Mouse (Mus musculus) mouse embryonic stem cell (cell line): ENCODE data around the gene Pard3.

Experiments
- in situ Hi-C, 2 experiments: fragments of 300-500 bp; cut with MboI; formaldehyde crosslinking; loops; 1 replicate in 1 of 2; 3 replicates in 1 of 2; pipeline ENCODE4 v1.14.3; 2019 to 2020; ENCODE audit warnings: low sequenced_read_pairs in 2 of 2, low pct_unique_long_range_greater_than_20kb in 1 of 2, mixed read lengths in 1 of 2; ENCODE audit not compliant: unreplicated experiment in 1 of 2

Gene Pard3

DNA sequence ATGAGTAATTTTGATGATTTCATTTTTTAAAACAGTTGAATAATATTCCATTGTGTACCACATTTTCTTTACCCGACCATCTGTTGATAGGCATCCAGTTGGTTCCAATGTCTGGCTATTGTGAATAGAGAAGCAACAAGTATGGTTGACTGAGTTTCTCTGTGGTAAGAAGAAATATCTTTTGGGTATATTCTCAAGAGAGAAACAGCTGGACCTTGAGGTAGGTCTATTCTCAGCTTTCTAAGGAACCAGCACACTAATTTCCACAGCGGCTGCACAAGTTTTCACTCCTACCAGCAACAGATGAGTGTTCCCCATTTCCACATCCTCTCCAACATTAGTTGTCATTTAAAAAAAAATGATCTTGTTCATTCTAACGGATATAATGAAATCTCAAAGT lies 558.4 kb downstream of the Pard3 start:
- in situ Hi-C loops, result loop anchor here in 1 of 2 experiments (25.0 kb wide), 1 partner anchor 740 kb away; the partner anchor contains the start of gene Nrp1

DNA sequence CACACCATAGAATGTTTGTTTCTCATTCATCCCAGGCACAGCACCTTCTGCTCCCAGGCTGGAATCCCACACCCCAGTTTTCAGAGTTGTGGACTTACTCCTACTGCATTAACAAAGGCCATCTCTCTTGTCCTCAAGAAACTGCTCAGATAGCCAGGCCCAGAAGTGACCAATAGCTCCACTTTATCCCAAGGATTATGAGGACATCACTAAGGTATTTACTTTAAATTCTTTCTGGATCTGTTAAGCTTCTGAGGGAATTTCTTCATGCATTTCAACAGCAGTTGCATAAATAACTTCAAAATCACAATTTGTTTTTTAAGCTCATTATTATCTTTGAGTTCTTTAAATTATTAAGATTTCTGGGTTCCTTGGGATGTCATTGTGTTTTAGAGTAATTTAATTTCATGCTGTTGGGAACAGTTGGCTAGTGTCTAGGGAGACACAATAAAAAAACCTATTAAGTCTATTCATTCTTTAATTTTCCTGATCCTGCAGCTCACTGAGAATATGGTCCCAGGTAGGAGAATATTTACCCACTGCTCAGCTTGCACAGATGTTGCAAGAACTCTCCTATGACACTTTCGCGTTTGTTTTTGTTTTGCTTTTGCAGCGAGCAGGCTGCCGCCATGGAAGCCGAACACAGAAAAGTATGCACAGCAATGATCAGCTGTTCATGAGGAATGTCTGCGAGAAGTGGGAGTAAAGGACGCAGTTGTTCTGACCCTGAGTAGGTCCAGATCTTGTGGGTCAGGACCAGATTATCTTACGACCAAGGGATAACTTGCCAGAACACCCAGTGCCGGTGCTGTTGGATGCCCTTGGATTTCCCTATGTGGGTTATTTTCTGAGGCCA lies 574.8 kb downstream of the Pard3 start:
- in situ Hi-C loops, result no loop called here

- in situ Hi-C loops, result no loop called here
Observed at GRCm38 (mm10) chr8:127639088-127639453, 575.4 kb downstream of the Pard3 start.

- in situ Hi-C loops, result no loop called here
Observed at GRCm38 (mm10) chr8:127655559-127655958, 591.9 kb downstream of the Pard3 start.
